In the genomic region with DNA sequence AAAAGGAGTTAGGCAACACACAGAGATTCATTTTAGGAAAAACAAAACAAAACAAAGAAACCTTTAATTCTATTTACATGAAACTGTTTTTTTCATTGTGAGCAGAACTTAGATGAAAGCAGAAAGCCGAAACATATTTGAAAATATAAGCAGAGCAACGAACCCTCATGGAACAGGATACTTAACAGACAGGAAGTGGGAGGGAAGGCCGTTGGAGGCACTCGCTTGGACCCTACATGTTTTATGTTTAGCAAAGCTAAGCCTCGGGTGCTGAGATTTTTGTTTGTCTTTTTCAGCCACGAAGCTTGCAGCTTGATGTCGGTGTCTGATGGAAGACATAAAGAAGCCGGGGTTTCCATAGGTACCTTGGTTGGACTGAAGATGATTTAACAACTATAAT, we compare ENCODE assay signal across 23 mouse cellular contexts.
A peak's percentile ranks its signal among the peaks of the same experiment; 100 is the strongest.
DNase-seq lines count a peak whose midpoint lies in the region; ATAC-seq and TF ChIP-seq lines count a peak whose summit lies in the region.
"Had no signal": no experiment of that assay in that cellular context is flagged by ENCODE, and none has a peak within 500 bp of the region (broad histone marks: within the 10 kb centered on the region; RNA-seq: fewer than 3 reads in every experiment).

No protein-coding gene starts in this region.

- ATAC-seq in kidney, postnatal 0 days (replicated peaks; ENCODE audit: low FRiP score, low read depth), result no peak
- ATAC-seq in neural tube, embryonic 13.5 days (ENCODE audit: low read depth), result no peak
- no peak for ATAC-seq in neural tube, embryonic 15.5 days (ENCODE audit: low FRiP score)
- ATAC-seq: CD4-positive, CD25-positive, alpha-beta regulatory T cell, adult 4 months; forebrain, embryonic 13.5 days; forebrain, postnatal 0 days had no signal

- H3K9ac ChIP-seq in kidney, postnatal 0 days (ENCODE audit: low read depth, low read length), result no peak overlapping the region
- no peak overlapping the region for H3K9ac ChIP-seq in neural tube, embryonic 13.5 days
- H3K9ac ChIP-seq in neural tube, embryonic 15.5 days (replicated peaks), result no peak overlapping the region
- H3K9ac ChIP-seq: embryonic facial prominence, embryonic 13.5 days; forebrain, embryonic 13.5 days; forebrain, postnatal 0 days; heart, embryonic 12.5 days; hindbrain, embryonic 14.5 days had no signal

- TF ChIP-seq POLR2A in kidney, adult 2 months (IDR thresholded peaks at IDR 0.05; ENCODE audit: low read depth, low read length), result no peak

- no peak overlapping the region for H3K4me2 ChIP-seq in kidney, postnatal 0 days (ENCODE audit: low read length)
- no peak overlapping the region for H3K4me2 ChIP-seq in neural tube, embryonic 13.5 days
- H3K4me2 ChIP-seq in neural tube, embryonic 15.5 days, result no peak overlapping the region
- H3K4me2 ChIP-seq: embryonic facial prominence, embryonic 13.5 days; forebrain, embryonic 13.5 days; heart, embryonic 12.5 days; hindbrain, embryonic 14.5 days had no signal

- no peak overlapping the region for H3K27ac ChIP-seq in kidney, adult 2 months (ENCODE audit: insufficient read depth, low read depth, low read length)
- no peak overlapping the region for H3K27ac ChIP-seq in kidney, postnatal 0 days
- peak overlapping the region; percentile 76 for H3K27ac ChIP-seq in neural tube, embryonic 13.5 days (replicated peaks)
- H3K27ac ChIP-seq in neural tube, embryonic 15.5 days (replicated peaks), result no peak overlapping the region; the same call in 1 of the 2 replicates
- H3K27ac ChIP-seq: embryonic facial prominence, embryonic 13.5 days; forebrain, embryonic 13.5 days had no signal

- H3K4me1 ChIP-seq in kidney, adult 2 months (ENCODE audit: control insufficient read depth, insufficient read depth, low read length), result no peaks in the 10 kb centered on the region
- peaks cover 12% of the 10 kb centered on the region; the same call in 1 of the 2 replicates for H3K4me1 ChIP-seq in kidney, postnatal 0 days (replicated peaks; ENCODE audit: insufficient read depth, low read length)
- H3K4me1 ChIP-seq in neural tube, embryonic 13.5 days (replicated peaks), result peaks cover 27% of the 10 kb centered on the region
- peaks cover 25% of the 10 kb centered on the region for H3K4me1 ChIP-seq in neural tube, embryonic 15.5 days
- H3K4me1 ChIP-seq: forebrain, embryonic 13.5 days; hindbrain, embryonic 10.5 days had no signal

- DNase-seq in embryo, embryonic 10 days (ENCODE audit: low spot score), result peak; percentile 20
- no peak for DNase-seq in embryo, embryonic 9.5 days (ENCODE audit: extremely low spot score)
- DNase-seq in kidney, adult 2 months, result peak; percentile 2
- DNase-seq in kidney, adult 18-20 months, result no peak
- peak; percentile 77 for DNase-seq in kidney, postnatal 0 days (ENCODE audit: low spot score)
- DNase-seq in kidney, adult 9 months, result no peak
- DNase-seq: adrenal gland, adult 8-10 months; B cell, adult 2 months; cerebellum, adult 11 months; cerebellum, adult 9-10 months; cerebellum, postnatal 25 days; forebrain, postnatal 0 days; gastrocnemius, postnatal 14 days had no signal

- H3K9me3 ChIP-seq in kidney, postnatal 0 days (replicated peaks; ENCODE audit: low read length), result no peaks in the 10 kb centered on the region
- H3K9me3 ChIP-seq in neural tube, embryonic 13.5 days, result no peaks in the 10 kb centered on the region
- no peaks in the 10 kb centered on the region for H3K9me3 ChIP-seq in neural tube, embryonic 15.5 days (replicated peaks)
- H3K9me3 ChIP-seq: embryonic facial prominence, embryonic 13.5 days; forebrain, embryonic 13.5 days; heart, embryonic 12.5 days; hindbrain, embryonic 10.5 days had no signal

- no peaks in the 10 kb centered on the region for H3K36me3 ChIP-seq in kidney, adult 2 months (ENCODE audit: control insufficient read depth, insufficient read depth, low read length)
- no peaks in the 10 kb centered on the region for H3K36me3 ChIP-seq in kidney, postnatal 0 days (ENCODE audit: insufficient read depth, low read length)
- H3K36me3 ChIP-seq in neural tube, embryonic 13.5 days, result no peaks in the 10 kb centered on the region
- H3K36me3 ChIP-seq in neural tube, embryonic 15.5 days, result no peaks in the 10 kb centered on the region
- H3K36me3 ChIP-seq: embryonic facial prominence, embryonic 13.5 days; G1E; heart, embryonic 12.5 days; hindbrain, embryonic 10.5 days had no signal

- no peak for TF ChIP-seq CTCF in kidney, adult 2 months (conservative IDR thresholded peaks at IDR 0.05; ENCODE audit: insufficient read depth, insufficient read length, low read depth, low read length)
- no peak for TF ChIP-seq CTCF in kidney, postnatal 0 days (IDR thresholded peaks at IDR 0.05; ENCODE audit: low read depth)

- H3K4me3 ChIP-seq in kidney, adult 2 months (ENCODE audit: insufficient read depth, low read depth, low read length), result no peak overlapping the region
- H3K4me3 ChIP-seq in kidney, postnatal 0 days (replicated peaks; ENCODE audit: low read depth, low read length), result no peak overlapping the region
- H3K4me3 ChIP-seq in neural tube, embryonic 13.5 days, result no peak overlapping the region
- no peak overlapping the region for H3K4me3 ChIP-seq in neural tube, embryonic 15.5 days (replicated peaks)
- H3K4me3 ChIP-seq: embryonic facial prominence, embryonic 13.5 days; forebrain, embryonic 13.5 days; heart, adult 2 months; heart, embryonic 12.5 days; hindbrain, embryonic 10.5 days had no signal

- no peaks in the 10 kb centered on the region for H3K27me3 ChIP-seq in kidney, adult 2 months (replicated peaks; ENCODE audit: control insufficient read depth, insufficient read depth, low read length)
- H3K27me3 ChIP-seq in kidney, postnatal 0 days (ENCODE audit: insufficient read depth, low read length), result no peaks in the 10 kb centered on the region
- no peaks in the 10 kb centered on the region for H3K27me3 ChIP-seq in neural tube, embryonic 13.5 days
- no peaks in the 10 kb centered on the region for H3K27me3 ChIP-seq in neural tube, embryonic 15.5 days (replicated peaks)
- H3K27me3 ChIP-seq: embryonic facial prominence, embryonic 13.5 days; forebrain, embryonic 13.5 days; heart, embryonic 12.5 days had no signal

- 32% methylated on average over 8 of the region's 8 CpGs for WGBS in kidney, adult 2 months
- 10% methylated on average over 8 of the region's 8 CpGs for WGBS in kidney, postnatal 0 days
- WGBS in neural tube, embryonic 13.5 days, result 43% methylated on average over 8 of the region's 8 CpGs
- WGBS in neural tube, embryonic 15.5 days, result 33% methylated on average over 8 of the region's 8 CpGs

Comparison
In these comparisons a context has a peak if more than half of its experiments do, and no peak if none do; other contexts are left out.
1. DNase-seq: peak in embryo, embryonic 10 days (single experiment), kidney, adult 2 months (single experiment) and kidney, postnatal 0 days (single experiment); none in embryo, embryonic 9.5 days (single experiment), kidney, adult 18-20 months (single experiment) and kidney, adult 9 months (single experiment).